Mouse (Mus musculus): ENCODE data around the gene Pls3. TPM values are rescaled to one million over a fixed set of nuclear protein-coding genes. Genes with fewer than 3 reads are reported as not detected.

The Pls3 gene
- total RNA-seq, 1 experiment = 29.3 TPM

DNA sequence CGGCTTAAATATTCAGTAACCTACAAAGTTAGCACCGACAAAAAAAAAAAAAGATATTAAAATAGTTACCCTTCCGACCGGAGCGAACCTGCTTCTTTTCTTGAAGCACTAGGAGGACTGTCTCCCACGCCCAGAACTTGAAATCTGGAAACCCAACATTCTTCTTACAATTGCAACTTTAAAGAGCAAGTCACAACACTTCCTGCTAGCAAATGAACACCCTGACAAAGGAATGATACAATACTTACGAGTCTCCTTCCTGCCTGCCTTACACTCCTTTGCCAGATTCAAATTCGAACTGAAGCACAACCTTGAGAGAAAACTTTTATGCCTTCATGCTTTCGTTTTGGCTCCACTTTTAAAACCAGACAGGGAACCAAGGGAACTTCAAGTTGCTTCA, 32.1 kb downstream of the Pls3 start:
- in situ Hi-C loops (cut with MboI; ENCODE audit: low sequenced_read_pairs in 2 of 2, unreplicated experiment in 2 of 2) = no loop called here
- no peak for DNase-seq (ENCODE audit: low read depth, low spot score)
- Histone ChIP-seq H3K4me3 (ENCODE audit: insufficient read depth in 1 of 2, low read depth in 1 of 2, low read length in 2 of 2, poor library complexity in 1 of 2, severe bottlenecking in 1 of 2) (no peak overlapping the region), H3K36me3 (ENCODE audit: control insufficient read depth, insufficient read depth, low read length, poor library complexity, severe bottlenecking) (no peaks in the 10 kb centered on the region), H3K4me1 (ENCODE audit: control insufficient read depth in 2 of 2, insufficient read depth in 2 of 2, low read length in 2 of 2, poor library complexity in 1 of 2) (no peaks in the 10 kb centered on the region), H3K9ac (ENCODE audit: insufficient read depth, low read depth, low read length, poor library complexity, severe bottlenecking) (no peak overlapping the region), H3K9me3 (ENCODE audit: control insufficient read depth, insufficient read depth, low read depth, low read length) (no peaks in the 10 kb centered on the region), H3K27ac (ENCODE audit: insufficient read depth, low read depth, low read length, poor library complexity, severe bottlenecking) (no peak overlapping the region)
- no peak for TF ChIP-seq HCFC1 (IDR thresholded peaks at IDR 0.05; ENCODE audit: borderline replicate concordance, insufficient read depth, low read length)
- TF ChIP-seq MAFK (IDR thresholded peaks at IDR 0.05; ENCODE audit: insufficient read depth, low read depth, low read length) = no peak
- TF ChIP-seq CHD2 (IDR thresholded peaks at IDR 0.05; ENCODE audit: low read depth, low read length) = no peak
- TF ChIP-seq ZNF384 (IDR thresholded peaks at IDR 0.05; ENCODE audit: low read depth, low read length) = no peak
- TF ChIP-seq ZC3H11A (IDR thresholded peaks at IDR 0.05; ENCODE audit: borderline replicate concordance, low read depth, low read length) = no peak

GRCm38 (mm10) chrX:75842120-75842519, 32.9 kb downstream of the Pls3 start:
- Histone ChIP-seq H3K4me3 (ENCODE audit: insufficient read depth in 1 of 2, low read depth in 1 of 2, low read length in 2 of 2, poor library complexity in 1 of 2, severe bottlenecking in 1 of 2) (no peak overlapping the region), H3K9me3 (ENCODE audit: control insufficient read depth, insufficient read depth, low read depth, low read length) (no peaks in the 10 kb centered on the region), H3K4me1 (ENCODE audit: control insufficient read depth in 2 of 2, insufficient read depth in 2 of 2, low read length in 2 of 2, poor library complexity in 1 of 2) (no peaks in the 10 kb centered on the region), H3K36me3 (ENCODE audit: control insufficient read depth, insufficient read depth, low read length, poor library complexity, severe bottlenecking) (no peaks in the 10 kb centered on the region), H3K27ac (ENCODE audit: insufficient read depth, low read depth, low read length, poor library complexity, severe bottlenecking) (no peak overlapping the region), H3K9ac (ENCODE audit: insufficient read depth, low read depth, low read length, poor library complexity, severe bottlenecking) (no peak overlapping the region)
- in situ Hi-C loops (cut with MboI; ENCODE audit: low sequenced_read_pairs in 2 of 2, unreplicated experiment in 2 of 2) = no loop called here
- TF ChIP-seq ZC3H11A (IDR thresholded peaks at IDR 0.05; ENCODE audit: borderline replicate concordance, low read depth, low read length) (no peak), MAFK (IDR thresholded peaks at IDR 0.05; ENCODE audit: insufficient read depth, low read depth, low read length) (no peak), ZNF384 (IDR thresholded peaks at IDR 0.05; ENCODE audit: low read depth, low read length) (no peak), HCFC1 (IDR thresholded peaks at IDR 0.05; ENCODE audit: borderline replicate concordance, insufficient read depth, low read length) (no peak), CHD2 (IDR thresholded peaks at IDR 0.05; ENCODE audit: low read depth, low read length) (no peak)
- no peak for DNase-seq (ENCODE audit: low read depth, low spot score)

GRCm38 (mm10) chrX:75840263-75840662, 34.7 kb downstream of the Pls3 start:
- in situ Hi-C loops (cut with MboI; ENCODE audit: low sequenced_read_pairs in 2 of 2, unreplicated experiment in 2 of 2) = no loop called here

GRCm38 (mm10) chrX:75834836-75835235, 40.1 kb downstream of the Pls3 start:
- TF ChIP-seq CHD2 (IDR thresholded peaks at IDR 0.05; ENCODE audit: low read depth, low read length) (no peak), HCFC1 (IDR thresholded peaks at IDR 0.05; ENCODE audit: borderline replicate concordance, insufficient read depth, low read length) (no peak), ZNF384 (IDR thresholded peaks at IDR 0.05; ENCODE audit: low read depth, low read length) (no peak), MAFK (IDR thresholded peaks at IDR 0.05; ENCODE audit: insufficient read depth, low read depth, low read length) (no peak)
- Histone ChIP-seq H3K4me1 (ENCODE audit: control insufficient read depth in 2 of 2, insufficient read depth in 2 of 2, low read length in 2 of 2, poor library complexity in 1 of 2) (peaks cover 0 to 4% of the 10 kb centered on the region in 2 experiments; a peak in 1 of 4 replicates), H3K27ac (ENCODE audit: insufficient read depth, low read depth, low read length, poor library complexity, severe bottlenecking) (no peak overlapping the region), H3K4me3 (ENCODE audit: insufficient read depth in 1 of 2, low read depth in 1 of 2, low read length in 2 of 2, poor library complexity in 1 of 2, severe bottlenecking in 1 of 2) (no peak overlapping the region), H3K9ac (ENCODE audit: insufficient read depth, low read depth, low read length, poor library complexity, severe bottlenecking) (no peak overlapping the region), H3K36me3 (ENCODE audit: control insufficient read depth, insufficient read depth, low read length, poor library complexity, severe bottlenecking) (no peaks in the 10 kb centered on the region), H3K9me3 (ENCODE audit: control insufficient read depth, insufficient read depth, low read depth, low read length) (no peaks in the 10 kb centered on the region)
- in situ Hi-C loops (cut with MboI; ENCODE audit: low sequenced_read_pairs in 2 of 2, unreplicated experiment in 2 of 2) = no loop called here
- DNase-seq (ENCODE audit: low read depth, low spot score) = no peak

More at GRCm38 (mm10) chrX:75840263-75840662, 34.7 kb downstream of the Pls3 start:
- no peak overlapping the region for H3K27ac ChIP-seq (ENCODE audit: insufficient read depth, low read depth, low read length, poor library complexity, severe bottlenecking)
- H3K4me3 ChIP-seq (ENCODE audit: insufficient read depth in 1 of 2, low read depth in 1 of 2, low read length in 2 of 2, poor library complexity in 1 of 2, severe bottlenecking in 1 of 2) = no peak overlapping the region
- H3K4me1 ChIP-seq (ENCODE audit: control insufficient read depth in 2 of 2, insufficient read depth in 2 of 2, low read length in 2 of 2, poor library complexity in 1 of 2) = no peaks in the 10 kb centered on the region
- H3K9ac ChIP-seq (ENCODE audit: insufficient read depth, low read depth, low read length, poor library complexity, severe bottlenecking) = no peak overlapping the region
- no peak for TF ChIP-seq CHD2 (IDR thresholded peaks at IDR 0.05; ENCODE audit: low read depth, low read length)
- TF ChIP-seq MAFK (IDR thresholded peaks at IDR 0.05; ENCODE audit: insufficient read depth, low read depth, low read length) = no peak
- TF ChIP-seq ZNF384 (IDR thresholded peaks at IDR 0.05; ENCODE audit: low read depth, low read length) = no peak
- no peak for TF ChIP-seq HCFC1 (IDR thresholded peaks at IDR 0.05; ENCODE audit: borderline replicate concordance, insufficient read depth, low read length)
- TF ChIP-seq ZC3H11A (IDR thresholded peaks at IDR 0.05; ENCODE audit: borderline replicate concordance, low read depth, low read length) = no peak
- no peak for DNase-seq (ENCODE audit: low read depth, low spot score)
- H3K9me3 ChIP-seq (ENCODE audit: control insufficient read depth, insufficient read depth, low read depth, low read length) = no peaks in the 10 kb centered on the region
- H3K36me3 ChIP-seq (ENCODE audit: control insufficient read depth, insufficient read depth, low read length, poor library complexity, severe bottlenecking) = no peaks in the 10 kb centered on the region

GRCm38 (mm10) chrX:75834286-75834685, 40.7 kb downstream of the Pls3 start:
- TF ChIP-seq ZNF384 (IDR thresholded peaks at IDR 0.05; ENCODE audit: low read depth, low read length) (no peak), MAFK (IDR thresholded peaks at IDR 0.05; ENCODE audit: insufficient read depth, low read depth, low read length) (no peak), CHD2 (IDR thresholded peaks at IDR 0.05; ENCODE audit: low read depth, low read length) (no peak), HCFC1 (IDR thresholded peaks at IDR 0.05; ENCODE audit: borderline replicate concordance, insufficient read depth, low read length) (no peak), ZC3H11A (IDR thresholded peaks at IDR 0.05; ENCODE audit: borderline replicate concordance, low read depth, low read length) (no peak)
- Histone ChIP-seq H3K9me3 (ENCODE audit: control insufficient read depth, insufficient read depth, low read depth, low read length) (no peaks in the 10 kb centered on the region), H3K4me1 (ENCODE audit: control insufficient read depth in 2 of 2, insufficient read depth in 2 of 2, low read length in 2 of 2, poor library complexity in 1 of 2) (peaks cover 0 to 4% of the 10 kb centered on the region in 2 experiments; a peak in 1 of 4 replicates), H3K36me3 (ENCODE audit: control insufficient read depth, insufficient read depth, low read length, poor library complexity, severe bottlenecking) (no peaks in the 10 kb centered on the region), H3K4me3 (ENCODE audit: insufficient read depth in 1 of 2, low read depth in 1 of 2, low read length in 2 of 2, poor library complexity in 1 of 2, severe bottlenecking in 1 of 2) (no peak overlapping the region), H3K27ac (ENCODE audit: insufficient read depth, low read depth, low read length, poor library complexity, severe bottlenecking) (no peak overlapping the region), H3K9ac (ENCODE audit: insufficient read depth, low read depth, low read length, poor library complexity, severe bottlenecking) (no peak overlapping the region)
- in situ Hi-C loops (cut with MboI; ENCODE audit: low sequenced_read_pairs in 2 of 2, unreplicated experiment in 2 of 2) = no loop called here
- DNase-seq (ENCODE audit: low read depth, low spot score) = no peak
